Mouse (Mus musculus) embryonic facial prominence, embryonic 11.5 days (tissue): ENCODE measurements around the gene Gm7298. TPM values are rescaled to one million over a fixed set of nuclear protein-coding genes. Genes with fewer than 3 reads are reported as not detected.
"Not testable (repeated sequence)": the region's sequence is repeated elsewhere in the genome, so short reads cannot be mapped to it uniquely, and the experiment has no call there.

Experiments used
- ATAC-seq: fragments of 200-750 bp; cut with Nextera tagmentation; replicated peaks from 2 replicates; pipeline ENCODE4 v1.8.0; 2017; ENCODE audit warnings: low read depth; ENCODE audit not compliant: insufficient number of reproducible peaks, low FRiP score, low TSS enrichment
- DNase-seq: peaks from one replicate; pipeline ENCODE4 v3.0.0-alpha.2; 2015; ENCODE audit warnings: low spot score
- H3K27ac ChIP-seq: fragments of 300-500 bp; sonication (generic); replicated peaks from 2 replicates; pipeline ENCODE4 v1.5.1; 2014; ENCODE audit warnings: mild to moderate bottlenecking, low read depth, low read length, control low read depth
- H3K27me3 ChIP-seq: fragments of 300-500 bp; sonication (generic); 2 replicates; pipeline ENCODE4 v1.6.1; 2014; ENCODE audit warnings: mild to moderate bottlenecking, low read length, moderate library complexity, mixed read lengths; ENCODE audit not compliant: control insufficient read depth, insufficient read depth
- H3K36me3 ChIP-seq: fragments of 300-500 bp; sonication (generic); replicated peaks from 2 replicates; pipeline ENCODE4 v1.6.1; 2014; ENCODE audit warnings: low read depth, mild to moderate bottlenecking, low read length, moderate library complexity, mixed read lengths; ENCODE audit not compliant: control insufficient read depth, insufficient read depth
- H3K4me1 ChIP-seq: fragments of 300-500 bp; sonication (generic); 2 replicates; pipeline ENCODE4 v1.6.1; 2014; ENCODE audit warnings: low read length, mixed read lengths; ENCODE audit not compliant: control insufficient read depth, insufficient read depth
- H3K4me2 ChIP-seq: fragments of 300-500 bp; sonication (generic); 2 replicates; pipeline ENCODE4 v1.6.1; 2014; ENCODE audit warnings: low read depth, mild to moderate bottlenecking, control low read depth, low read length, moderate library complexity
- H3K4me3 ChIP-seq: fragments of 300-500 bp; sonication (generic); 2 replicates; pipeline ENCODE4 v1.5.1; 2014; ENCODE audit warnings: low read depth, low read length, control low read depth
- H3K9ac ChIP-seq: fragments of 300-500 bp; sonication (generic); replicated peaks from 2 replicates; pipeline ENCODE4 v1.6.1; 2014; ENCODE audit warnings: mild to moderate bottlenecking, control low read depth, low read length
- H3K9me3 ChIP-seq: fragments of 300-500 bp; sonication (generic); replicated peaks from 2 replicates; pipeline ENCODE4 v1.6.1; 2016; ENCODE audit warnings: mild to moderate bottlenecking, low read length, inconsistent platforms, mixed read lengths; ENCODE audit not compliant: control insufficient read depth
- WGBS: fragments of 180-500 bp; shearing (Covaris S2); extraction: QIAGEN DNeasy Blood & Tissue Kit; methylation state at CpG from one replicate; pipeline ENCODE4 v1.1.7; 2014; 5-methylcytosine and 5-hydroxymethylcytosine counted together
- polyA plus RNA-seq: library from polyadenylated mRNA; unstranded; fragments of >200 nt; fragmentation: Nextera tagmentation; extraction: Ambion mirVana; gene quantifications from 2 replicates; pipeline ENCODE4 v1.2.1, GENCODE M21; 2014

The Gm7298 gene
- not detected in 2 replicates for polyA plus RNA-seq

- WGBS = 75% methylated on average over 3 of the region's 3 CpGs
- H3K9me3 ChIP-seq = no peaks in the 10 kb centered on the region
- DNase-seq = no peak
These were observed at the start of gene Gm7298 for GRCm38 (mm10) chr6:121732632-121733031. TSS of gene Gm7298 (plus strand) at chr6:121732932.

GRCm38 (mm10) chr6:121828034-121828433 is 95.3 kb downstream of the Gm7298 start:
- H3K36me3 ChIP-seq = no peaks in the 10 kb centered on the region
- DNase-seq (no peak), ATAC-seq (no peak)
- H3K9ac ChIP-seq = no peak overlapping the region
- H3K27ac ChIP-seq = no peak overlapping the region
- no peak overlapping the region for H3K4me3 ChIP-seq
- no peaks in the 10 kb centered on the region for H3K4me1 ChIP-seq
- no peak overlapping the region for H3K4me2 ChIP-seq
- no peaks in the 10 kb centered on the region for H3K9me3 ChIP-seq
- WGBS = 74% methylated on average over 4 of the region's 4 CpGs
- no peaks in the 10 kb centered on the region for H3K27me3 ChIP-seq

More at GRCm38 (mm10) chr6:121732632-121733031, at the start of gene Gm7298:
- Histone ChIP-seq H3K4me3 (no peak within 1 kb of the TSS), H3K4me1 (no peaks in the 10 kb centered on the region), H3K4me2 (no peak within 1 kb of the TSS), H3K27me3 (no peaks in the 10 kb centered on the region), H3K36me3 (no peaks in the 10 kb centered on the region), H3K27ac (no peak within 1 kb of the TSS), H3K9ac (no peak within 1 kb of the TSS)
- ATAC-seq = no peak

- no peak overlapping the region for H3K27ac ChIP-seq
- no peaks in the 10 kb centered on the region for H3K27me3 ChIP-seq
- no peak overlapping the region for H3K4me2 ChIP-seq
- H3K9ac ChIP-seq = no peak overlapping the region
- H3K36me3 ChIP-seq = no peaks in the 10 kb centered on the region
- ATAC-seq (no peak), DNase-seq (no peak)
- WGBS = 93% methylated on average over 1 of the region's 1 CpGs
- H3K4me1 ChIP-seq = no peaks in the 10 kb centered on the region
- no peaks in the 10 kb centered on the region for H3K9me3 ChIP-seq
- no peak overlapping the region for H3K4me3 ChIP-seq
These were observed 103.6 kb downstream of the Gm7298 start for GRCm38 (mm10) chr6:121836361-121836760.

- not testable (repeated sequence) for H3K9ac ChIP-seq, H3K4me1 ChIP-seq, H3K36me3 ChIP-seq, H3K9me3 ChIP-seq, DNase-seq, H3K27ac ChIP-seq, H3K27me3 ChIP-seq, ATAC-seq, H3K4me2 ChIP-seq, H3K4me3 ChIP-seq
- WGBS = 84% methylated on average over 4 of the region's 4 CpGs
These were observed 105.5 kb downstream of the Gm7298 start, which contains the start of gene Mug1 for GRCm38 (mm10) chr6:121838271-121838670. TSS of gene Mug1 (plus strand) at chr6:121838541.

Other genes starting within 250 kb of the Gm7298 start
- gene A2m, start 97.6 kb upstream of the Gm7298 start, polyA plus RNA-seq = 1.6 and 2.6 TPM in 2 replicates
- gene Mug1, start 105.6 kb downstream of the Gm7298 start, polyA plus RNA-seq = not detected in 2 replicates